Mouse (Mus musculus) spleen, adult 2 months (tissue): ENCODE data around the gene Usp13.

Experiments used
- CTCF ChIP-seq: fragments of 200-500 bp; IDR thresholded peaks from 2 replicates; pipeline ENCODE4 v1.5.1; 2011; ENCODE audit warnings: mild to moderate bottlenecking, inconsistent platforms; ENCODE audit not compliant: insufficient read depth, insufficient read length, insufficient replicate concordance; ENCODE audit errors: extremely low read depth
- POLR2A ChIP-seq: fragments of 200-500 bp; IDR thresholded peaks from 2 replicates; pipeline ENCODE4 v1.6.1; 2011; ENCODE audit warnings: low read depth, low read length, inconsistent platforms

- no peak for TF ChIP-seq POLR2A
- TF ChIP-seq CTCF = no peak
Observed at GRCm38 (mm10) chr3:32904599-32904998, 87.3 kb downstream of the Usp13 start.
